Mouse (Mus musculus): ENCODE measurements around the gene Olfr1362.

Olfr1362 gene

GRCm38 (mm10) chr13:21613922-21614321 lies at the start of gene Olfr1362:
Olfr1362 (minus strand) TSS chr13:21614022.
- no peak for DNase-seq (ENCODE audit: low spot score)

GRCm38 (mm10) chr13:21663286-21663685 lies 49.5 kb upstream of the Olfr1362 start, which contains the start of gene Olfr1361:
Olfr1361 (minus strand) TSS chr13:21663386.
- no peak for DNase-seq (ENCODE audit: low spot score)

- peak; percentile 3 for DNase-seq (ENCODE audit: low spot score)
Observed at GRCm38 (mm10) chr13:21642418-21642817, 28.6 kb upstream of the Olfr1362 start, which contains the start of gene Olfr11. Olfr11 (minus strand) TSS chr13:21642518.

GRCm38 (mm10) chr13:21591618-21592017 lies 22.2 kb downstream of the Olfr1362 start:
- DNase-seq (ENCODE audit: low spot score): no peak

- no peak for DNase-seq (ENCODE audit: low spot score)
Observed at GRCm38 (mm10) chr13:21581659-21582058, 32.2 kb downstream of the Olfr1362 start, which contains the start of gene Olfr1364. Olfr1364 (minus strand) TSS chr13:21581759.
